Mouse (Mus musculus) bone marrow, adult 2 months (tissue): ENCODE measurements at regions not wholly inside any gene's neighbourhood (a gene's known extent, or its start where the extent isn't known, plus 50 kb on each side); places are given as distances from the start of the nearest gene placed in this dataset.

Source experiments
- CTCF ChIP-seq: fragments of 200-500 bp; IDR thresholded peaks from 2 replicates; pipeline ENCODE4 v1.5.1; 2011; ENCODE audit warnings: low read length, control low read depth; ENCODE audit not compliant: control insufficient read depth, insufficient read depth
- POLR2A ChIP-seq: fragments of 200-500 bp; IDR thresholded peaks from 2 replicates; pipeline ENCODE4 v1.6.1; 2011; ENCODE audit warnings: low read depth, mild to moderate bottlenecking, control low read depth, low read length, borderline replicate concordance; ENCODE audit not compliant: control insufficient read depth

GRCm38 (mm10) chr15:10833866-10834571 is 118.1 kb upstream of the C1qtnf3 start:
- no peak for TF ChIP-seq CTCF
- TF ChIP-seq POLR2A = no peak
